Mouse (Mus musculus): ENCODE measurements around the gene Clec2d.

DNA sequence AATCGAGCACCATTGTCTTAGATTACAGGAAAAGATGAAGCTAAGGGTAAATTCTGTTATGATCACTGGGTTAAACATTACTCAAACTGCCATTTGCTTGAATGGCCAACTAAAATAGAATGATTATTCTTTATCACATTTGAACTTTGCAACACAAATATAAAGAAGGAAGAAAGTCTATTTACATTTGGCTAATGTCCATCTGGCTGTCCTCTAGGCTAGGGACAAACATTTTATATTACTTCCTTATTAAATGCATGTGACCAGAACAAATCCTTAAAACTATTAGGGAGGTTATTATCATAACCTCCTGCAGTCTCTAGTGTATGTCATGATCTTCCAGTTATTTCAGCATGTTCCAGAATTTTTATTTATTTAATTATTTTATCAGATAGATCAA is 33.1 kb downstream of the Clec2d start:
- TF ChIP-seq POLR2A (IDR thresholded peaks at IDR 0.05; ENCODE audit: extremely low read depth, insufficient read depth, low read length) (no peak), CTCF (IDR thresholded peaks at IDR 0.05; ENCODE audit: low read depth, low read length) (no peak)

All from liver, adult 2 months (tissue).